Comparison of ENCODE assay signal across 8 mouse cellular contexts in the genomic region with DNA sequence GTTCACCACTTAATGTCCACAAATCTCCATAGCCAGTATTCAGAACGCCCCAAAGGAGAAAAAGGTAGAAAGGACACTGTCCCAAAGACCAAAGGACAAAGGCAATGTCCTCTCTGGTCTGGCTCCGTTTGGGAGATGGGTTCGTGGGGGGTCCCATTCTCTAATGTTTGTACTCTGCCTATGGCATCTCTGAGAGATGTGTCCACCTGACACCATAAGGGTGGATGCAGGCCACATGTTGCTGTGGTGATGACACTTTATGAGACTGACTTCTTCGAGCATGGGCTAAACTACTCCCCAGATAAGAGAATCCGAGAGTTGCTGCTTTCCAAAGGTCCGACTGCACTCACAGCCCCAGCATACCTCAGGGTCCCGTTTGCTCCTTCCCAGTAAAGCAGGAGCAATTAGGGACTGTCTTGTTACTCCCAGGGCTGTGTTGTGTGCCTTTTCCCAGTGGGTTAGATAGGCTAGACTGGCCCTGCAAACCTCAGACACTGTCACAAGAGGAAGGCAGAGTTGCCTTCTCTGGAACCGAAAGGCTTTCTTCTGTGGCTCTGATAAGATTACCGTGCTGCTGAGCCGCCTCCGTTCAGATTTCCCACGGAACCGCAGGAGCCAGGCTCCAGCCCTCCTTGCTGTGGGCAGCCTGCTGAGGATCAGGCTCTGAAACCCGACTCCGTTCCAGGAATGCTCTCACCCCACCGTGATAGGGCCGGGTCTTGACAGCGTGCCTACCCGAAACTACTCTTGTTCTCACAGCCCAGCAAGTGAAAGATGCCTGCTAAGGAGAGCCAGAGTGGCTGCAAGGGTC. TPM values are rescaled to one million over a fixed set of nuclear protein-coding genes. Genes with fewer than 3 reads are reported as not detected.
DNase-seq lines count a peak whose midpoint lies in the region; ATAC-seq lines count a peak whose summit lies in the region.

No protein-coding gene starts in this region.

- no peaks in the 10 kb centered on the region for H3K9me3 ChIP-seq in kidney, embryonic 16.5 days (ENCODE audit: low read length)
- H3K9me3 ChIP-seq in limb, embryonic 10.5 days (replicated peaks), result no peaks in the 10 kb centered on the region
- H3K9me3 ChIP-seq in neural tube, embryonic 13.5 days, result no peaks in the 10 kb centered on the region

- no peak for DNase-seq in kidney, adult 8-10 months
- peak; percentile 28 for DNase-seq in brain, adult 2 months (ENCODE audit: low read depth, low spot score)
- peak; percentile 68 for DNase-seq in gastrocnemius, postnatal 14 days
- DNase-seq in limb, embryonic 10.5 days (ENCODE audit: low spot score), result peak; percentile 75
- DNase-seq in left cerebral cortex, adult 11 months (ENCODE audit: low spot score), result no peak
- DNase-seq in cerebellum, adult 9-10 months, result no peak

- H3K27ac ChIP-seq in kidney, embryonic 16.5 days (ENCODE audit: low read length), result peak overlapping the region; percentile 52; the same call in 1 of the 2 replicates
- peak overlapping the region; percentile 69 for H3K27ac ChIP-seq in limb, embryonic 10.5 days
- no peak overlapping the region for H3K27ac ChIP-seq in neural tube, embryonic 13.5 days (replicated peaks)

- H3K36me3 ChIP-seq in kidney, embryonic 16.5 days (ENCODE audit: insufficient read depth, low read length), result no peaks in the 10 kb centered on the region
- no peaks in the 10 kb centered on the region for H3K36me3 ChIP-seq in limb, embryonic 10.5 days
- no peaks in the 10 kb centered on the region for H3K36me3 ChIP-seq in neural tube, embryonic 13.5 days

- peak; percentile 64 for ATAC-seq in kidney, embryonic 16.5 days (ENCODE audit: low FRiP score, low TSS enrichment)
- no peak for ATAC-seq in neural tube, embryonic 13.5 days (ENCODE audit: low read depth)

- no peaks in the 10 kb centered on the region for H3K27me3 ChIP-seq in kidney, embryonic 16.5 days (ENCODE audit: insufficient read depth, low read length)
- H3K27me3 ChIP-seq in limb, embryonic 10.5 days (ENCODE audit: low read depth, poor library complexity, severe bottlenecking), result peaks cover 49% of the 10 kb centered on the region
- H3K27me3 ChIP-seq in neural tube, embryonic 13.5 days, result peaks cover 52% of the 10 kb centered on the region

- intact Hi-C loops in gastrocnemius, postnatal 14 days (cut with DNase I; ENCODE audit: low total_unique reads), result no loop called here

- peak overlapping the region; percentile 44 for H3K9ac ChIP-seq in kidney, embryonic 16.5 days (replicated peaks; ENCODE audit: low read length)
- 0 out of 2 replicates have a peak overlapping the region, but pooled peaks have one; percentile 22 for H3K9ac ChIP-seq in neural tube, embryonic 13.5 days

- peaks cover 67% of the 10 kb centered on the region for H3K4me1 ChIP-seq in kidney, embryonic 16.5 days (ENCODE audit: insufficient read depth, low read length)
- H3K4me1 ChIP-seq in limb, embryonic 10.5 days, result peaks cover 49% of the 10 kb centered on the region
- peaks cover 22% of the 10 kb centered on the region for H3K4me1 ChIP-seq in neural tube, embryonic 13.5 days (replicated peaks)

- peak overlapping the region; percentile 8; the same call in 1 of the 2 replicates for H3K4me3 ChIP-seq in kidney, embryonic 16.5 days (ENCODE audit: low read length)
- peak overlapping the region; percentile 40 for H3K4me3 ChIP-seq in limb, embryonic 10.5 days
- H3K4me3 ChIP-seq in neural tube, embryonic 13.5 days, result 0 out of 2 replicates have a peak overlapping the region, but pooled peaks have one; percentile 6

- peak overlapping the region; percentile 46 for H3K4me2 ChIP-seq in kidney, embryonic 16.5 days (replicated peaks; ENCODE audit: low read depth, low read length)
- peak overlapping the region; percentile 44 for H3K4me2 ChIP-seq in neural tube, embryonic 13.5 days

- WGBS in kidney, embryonic 16.5 days, result 14% methylated on average over 19 of the region's 19 CpGs
- WGBS in limb, embryonic 10.5 days, result 10% methylated on average over 19 of the region's 19 CpGs
- WGBS in neural tube, embryonic 13.5 days, result 17% methylated on average over 19 of the region's 19 CpGs

RNA-seq across cellular contexts. Expression of a gene that starts 7.1 kb away (rescaled TPM):
- polyA plus RNA-seq in kidney, embryonic 16.5 days (2015; fragmentation: Nextera tagmentation; extraction: Ambion mirVana), result 54.9 and 61.4 TPM in 2 replicates
- 100 to 1,000 TPM; 117 to 125 TPM for total RNA-seq in gastrocnemius, postnatal 14 days (2021)
- polyA plus RNA-seq in limb, embryonic 10.5 days (2016; fragmentation: Nextera tagmentation; extraction: Ambion mirVana), result 10.1 and 10.8 TPM in 2 replicates
- 12.4 and 13.5 TPM in 2 replicates for polyA plus RNA-seq in neural tube, embryonic 13.5 days (2015; fragmentation: Nextera tagmentation; extraction: Ambion mirVana)

Comparison
In these comparisons a context has a peak if more than half of its experiments do, and no peak if none do; other contexts are left out.
1. DNase-seq: peak in brain, adult 2 months (single experiment), gastrocnemius, postnatal 14 days (single experiment) and limb, embryonic 10.5 days (single experiment); none in kidney, adult 8-10 months (0 of 2), left cerebral cortex, adult 11 months (single experiment) and cerebellum, adult 9-10 months (single experiment).
2. Peak in every context shown above with its lines, with median percentiles within 50 percentile points of each other: H3K4me3 ChIP-seq.